Mouse (Mus musculus): ENCODE measurements around the gene Lsr. TPM values are rescaled to one million over a fixed set of nuclear protein-coding genes. Genes with fewer than 3 reads are reported as not detected.

Lsr gene
- total and polyA plus RNA-seq, 2 experiments from 2014 or later: 17.6 to 25.1 TPM

DNA sequence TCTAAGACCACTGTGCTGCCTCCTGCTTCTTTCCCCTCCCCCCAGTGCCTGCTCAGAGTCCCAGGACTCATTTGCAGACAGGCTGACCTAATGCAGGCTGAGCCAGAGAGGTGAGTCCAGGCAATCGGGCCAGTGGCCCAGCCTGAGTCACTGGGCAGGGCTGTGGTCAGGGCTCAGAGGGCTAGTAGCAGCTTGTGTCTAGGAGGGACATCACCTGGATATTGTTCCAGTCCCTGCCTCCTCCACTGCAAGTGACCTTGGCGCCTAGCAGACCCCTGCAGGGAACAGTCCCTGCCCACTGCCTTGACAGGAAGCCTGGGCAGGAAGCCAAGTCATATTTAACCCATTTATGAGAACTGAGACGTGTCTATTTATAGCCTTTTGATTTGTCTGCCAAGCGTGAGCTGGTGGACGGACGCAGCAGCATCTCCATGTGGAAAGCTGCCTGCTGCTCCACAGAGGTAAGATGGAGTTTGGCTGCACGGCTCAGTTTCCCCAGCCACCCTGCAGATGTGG is 27.3 kb upstream of the Lsr start:
- no peaks in the 10 kb centered on the region for H3K36me3 ChIP-seq (ENCODE audit: insufficient read depth)
- no peaks in the 10 kb centered on the region for H3K27me3 ChIP-seq (ENCODE audit: insufficient read depth, low read length)
- no peak overlapping the region for H3K9ac ChIP-seq
- no peak overlapping the region for H3K27ac ChIP-seq (ENCODE audit: low read depth, low read length)
- ATAC-seq (peak; percentile 25; the same call in 1 of the 2 replicates), DNase-seq (peak; percentile 45)
- no peak overlapping the region for H3K4me2 ChIP-seq (ENCODE audit: low read depth)
- WGBS: 31% methylated on average over 7 of the region's 7 CpGs
- no peaks in the 10 kb centered on the region for H3K9me3 ChIP-seq (ENCODE audit: low read length)
- no peaks in the 10 kb centered on the region for H3K4me1 ChIP-seq (ENCODE audit: insufficient read depth)
- no peak overlapping the region for H3K4me3 ChIP-seq (ENCODE audit: low read depth, low read length)
- no peak for TF ChIP-seq CTCF (IDR thresholded peaks at IDR 0.05; ENCODE audit: low read depth)

DNA sequence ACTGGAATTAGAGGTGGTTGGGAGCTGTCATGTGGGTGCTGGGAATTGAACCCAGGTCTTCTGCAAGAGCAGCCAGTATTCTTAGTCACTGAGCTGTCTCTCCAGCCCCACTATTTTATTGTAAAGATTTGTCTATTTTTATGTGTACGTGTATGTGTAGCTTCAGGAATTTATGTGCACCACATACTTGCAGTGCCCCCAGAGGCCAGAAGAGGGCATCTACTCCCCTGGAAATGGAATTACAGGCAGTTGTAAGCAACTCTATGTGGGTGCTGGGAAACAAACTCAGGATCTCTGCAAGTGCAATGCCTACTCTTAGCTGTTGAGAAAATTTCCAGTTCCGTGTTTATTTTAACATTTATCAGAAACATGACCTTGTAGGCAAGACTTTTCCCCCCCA is 23.2 kb upstream of the Lsr start:
- no peak overlapping the region for H3K4me3 ChIP-seq (ENCODE audit: low read depth, low read length)
- H3K27ac ChIP-seq (ENCODE audit: low read depth, low read length): no peak overlapping the region
- no peaks in the 10 kb centered on the region for H3K4me1 ChIP-seq (ENCODE audit: insufficient read depth)
- TF ChIP-seq CTCF (IDR thresholded peaks at IDR 0.05; ENCODE audit: low read depth): no peak
- no peak for DNase-seq
- H3K27me3 ChIP-seq (ENCODE audit: insufficient read depth, low read length): no peaks in the 10 kb centered on the region
- ATAC-seq: no peak
- H3K9ac ChIP-seq: no peak overlapping the region
- 92% methylated on average over 2 of the region's 2 CpGs for WGBS
- no peaks in the 10 kb centered on the region for H3K9me3 ChIP-seq (ENCODE audit: low read length)
- no peak overlapping the region for H3K4me2 ChIP-seq (ENCODE audit: low read depth)
- no peaks in the 10 kb centered on the region for H3K36me3 ChIP-seq (ENCODE audit: insufficient read depth)

GRCm38 (mm10) chr7:30993986-30994385 is 20.7 kb upstream of the Lsr start:
- ATAC-seq: no peak
- TF ChIP-seq CTCF (IDR thresholded peaks at IDR 0.05; ENCODE audit: low read depth): no peak
- Histone ChIP-seq H3K4me1 (ENCODE audit: insufficient read depth) (no peaks in the 10 kb centered on the region), H3K36me3 (ENCODE audit: insufficient read depth) (no peaks in the 10 kb centered on the region), H3K9ac (no peak overlapping the region), H3K4me2 (ENCODE audit: low read depth) (no peak overlapping the region), H3K27me3 (ENCODE audit: insufficient read depth, low read length) (no peaks in the 10 kb centered on the region), H3K9me3 (ENCODE audit: low read length) (no peaks in the 10 kb centered on the region), H3K4me3 (ENCODE audit: low read depth, low read length) (no peak overlapping the region), H3K27ac (ENCODE audit: low read depth, low read length) (no peak overlapping the region)
- WGBS: 72% methylated on average over 5 of the region's 5 CpGs
- DNase-seq: no peak

GRCm38 (mm10) chr7:30992148-30992547 is 18.9 kb upstream of the Lsr start:
- no peak overlapping the region for H3K4me2 ChIP-seq (ENCODE audit: low read depth)
- no peak for DNase-seq

GRCm38 (mm10) chr7:30988519-30989162 is 15.4 kb upstream of the Lsr start:
- Histone ChIP-seq H3K4me1 (ENCODE audit: insufficient read depth) (no peaks in the 10 kb centered on the region), H3K27ac (ENCODE audit: low read depth, low read length) (no peak overlapping the region), H3K9ac (no peak overlapping the region), H3K27me3 (ENCODE audit: insufficient read depth, low read length) (no peaks in the 10 kb centered on the region), H3K36me3 (ENCODE audit: insufficient read depth) (no peaks in the 10 kb centered on the region), H3K4me2 (ENCODE audit: low read depth) (no peak overlapping the region), H3K9me3 (ENCODE audit: low read length) (no peaks in the 10 kb centered on the region), H3K4me3 (ENCODE audit: low read depth, low read length) (no peak overlapping the region)
- DNase-seq (no peak), ATAC-seq (no peak)
- WGBS: 90% methylated on average over 4 of the region's 4 CpGs
- no peak for TF ChIP-seq CTCF (IDR thresholded peaks at IDR 0.05; ENCODE audit: low read depth)

More at GRCm38 (mm10) chr7:30992148-30992547, 18.9 kb upstream of the Lsr start:
- Histone ChIP-seq H3K9me3 (ENCODE audit: low read length) (no peaks in the 10 kb centered on the region), H3K36me3 (ENCODE audit: insufficient read depth) (no peaks in the 10 kb centered on the region), H3K27ac (ENCODE audit: low read depth, low read length) (no peak overlapping the region), H3K4me3 (ENCODE audit: low read depth, low read length) (no peak overlapping the region), H3K9ac (no peak overlapping the region), H3K27me3 (ENCODE audit: insufficient read depth, low read length) (no peaks in the 10 kb centered on the region), H3K4me1 (ENCODE audit: insufficient read depth) (no peaks in the 10 kb centered on the region)
- ATAC-seq: no peak
- TF ChIP-seq CTCF (IDR thresholded peaks at IDR 0.05; ENCODE audit: low read depth): no peak
- 83% methylated on average over 5 of the region's 5 CpGs for WGBS

GRCm38 (mm10) chr7:30985357-30985756 is 12.1 kb upstream of the Lsr start:
- Histone ChIP-seq H3K27ac (ENCODE audit: low read depth, low read length) (no peak overlapping the region), H3K4me2 (ENCODE audit: low read depth) (no peak overlapping the region), H3K27me3 (ENCODE audit: insufficient read depth, low read length) (no peaks in the 10 kb centered on the region), H3K9me3 (ENCODE audit: low read length) (no peaks in the 10 kb centered on the region), H3K36me3 (ENCODE audit: insufficient read depth) (no peaks in the 10 kb centered on the region), H3K9ac (no peak overlapping the region), H3K4me3 (ENCODE audit: low read depth, low read length) (no peak overlapping the region), H3K4me1 (ENCODE audit: insufficient read depth) (no peaks in the 10 kb centered on the region)
- DNase-seq (no peak), ATAC-seq (no peak)
- no peak for TF ChIP-seq CTCF (IDR thresholded peaks at IDR 0.05; ENCODE audit: low read depth)
- 87% methylated on average over 9 of the region's 9 CpGs for WGBS

DNA sequence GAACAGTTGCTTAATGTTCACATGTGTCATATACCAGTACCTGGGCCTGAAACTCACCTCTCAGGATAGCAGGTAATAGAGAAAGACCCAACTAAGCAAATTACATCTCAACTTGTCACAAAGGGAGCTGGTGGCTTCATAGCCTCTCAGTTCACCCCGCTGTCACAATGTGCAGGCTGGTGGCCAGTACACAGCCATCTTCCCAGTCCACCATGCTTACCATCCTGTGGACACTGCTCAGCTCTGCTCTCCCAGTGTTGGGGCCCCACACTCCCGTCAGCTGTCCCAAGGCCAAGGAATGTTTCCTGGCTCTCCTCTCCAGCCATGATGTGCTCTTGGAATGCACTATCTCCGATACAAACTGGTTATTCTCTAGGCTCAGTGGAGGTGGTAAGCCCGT is 8.4 kb upstream of the Lsr start:
- H3K4me2 ChIP-seq (ENCODE audit: low read depth): no peak overlapping the region
- H3K9me3 ChIP-seq (ENCODE audit: low read length): no peaks in the 10 kb centered on the region
- no peaks in the 10 kb centered on the region for H3K4me1 ChIP-seq (ENCODE audit: insufficient read depth)
- no peak for TF ChIP-seq CTCF (IDR thresholded peaks at IDR 0.05; ENCODE audit: low read depth)
- no peak overlapping the region for H3K27ac ChIP-seq (ENCODE audit: low read depth, low read length)
- no peak overlapping the region for H3K9ac ChIP-seq
- no peaks in the 10 kb centered on the region for H3K36me3 ChIP-seq (ENCODE audit: insufficient read depth)
- ATAC-seq (no peak), DNase-seq (no peak)
- H3K4me3 ChIP-seq (ENCODE audit: low read depth, low read length): no peak overlapping the region
- 96% methylated on average over 4 of the region's 4 CpGs for WGBS
- H3K27me3 ChIP-seq (ENCODE audit: insufficient read depth, low read length): no peaks in the 10 kb centered on the region
